Mouse (Mus musculus) kidney, adult 2 months (tissue): ENCODE measurements at regions not wholly inside any gene's neighbourhood (a gene's known extent, or its start where the extent isn't known, plus 50 kb on each side); places are given as distances from the start of the nearest gene placed in this dataset.

Experiments
- DNase-seq: peaks from one replicate; pipeline ENCODE4 v3.0.0; 2021
- H3K27ac ChIP-seq: fragments of 200-500 bp; 2 replicates; pipeline ENCODE4 v1.5.1; 2012; ENCODE audit warnings: low read depth, low read length, control low read depth, inconsistent platforms; ENCODE audit not compliant: insufficient read depth
- H3K27me3 ChIP-seq: fragments of 200-500 bp; replicated peaks from 2 replicates; pipeline ENCODE4 v1.6.1; 2012; ENCODE audit warnings: mild to moderate bottlenecking, moderate library complexity, low read length, inconsistent platforms; ENCODE audit not compliant: control insufficient read depth, insufficient read depth
- H3K36me3 ChIP-seq: fragments of 200-500 bp; 2 replicates; pipeline ENCODE4 v1.6.1; 2012; ENCODE audit warnings: mild to moderate bottlenecking, moderate library complexity, low read length, inconsistent platforms; ENCODE audit not compliant: control insufficient read depth, insufficient read depth
- H3K4me1 ChIP-seq: fragments of 200-500 bp; 2 replicates; pipeline ENCODE4 v1.6.1; 2011; ENCODE audit warnings: low read length; ENCODE audit not compliant: control insufficient read depth, insufficient read depth
- H3K4me3 ChIP-seq: fragments of 200-500 bp; 2 replicates; pipeline ENCODE4 v1.5.1; 2011; ENCODE audit warnings: mild to moderate bottlenecking, low read depth, low read length, control low read depth; ENCODE audit not compliant: insufficient read depth
- CTCF ChIP-seq: fragments of 200-500 bp; conservative IDR thresholded peaks from 2 replicates; pipeline ENCODE4 v1.5.1; 2011; ENCODE audit warnings: low read depth, mild to moderate bottlenecking, control low read depth, low read length, moderate library complexity, mixed read lengths; ENCODE audit not compliant: insufficient read depth, insufficient read length
- POLR2A ChIP-seq: fragments of 200-500 bp; IDR thresholded peaks from one replicate; pipeline ENCODE4 v1.6.1; 2011; ENCODE audit warnings: low read depth, low read length, control low read depth
- WGBS: fragments of 180-500 bp; shearing (Covaris S2); methylation state at CpG from one replicate; pipeline ENCODE4 v1.1.7; 2018; 5-methylcytosine and 5-hydroxymethylcytosine counted together

DNA sequence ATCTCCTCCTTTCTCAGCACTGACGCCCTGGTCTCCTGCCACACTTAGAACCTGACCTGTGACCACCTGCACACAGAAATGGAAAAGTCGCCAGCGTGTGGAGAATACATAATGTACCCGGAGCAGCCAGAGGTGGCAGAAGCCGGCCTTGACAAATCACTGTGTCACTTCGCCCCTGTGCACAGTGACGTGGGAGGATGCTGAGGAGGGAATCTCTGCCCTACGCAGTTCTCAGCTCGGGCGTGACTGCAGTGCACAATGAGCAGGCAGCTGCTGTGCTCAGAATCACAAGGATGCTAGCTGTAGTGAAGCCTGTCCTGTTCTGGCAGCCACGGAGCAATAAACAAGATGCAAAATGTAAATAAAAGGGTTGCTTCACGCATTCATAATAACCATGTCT is 80.2 kb upstream of the Pld5 start:
- Histone ChIP-seq H3K4me3 (no peak overlapping the region), H3K4me1 (no peaks in the 10 kb centered on the region), H3K27ac (no peak overlapping the region), H3K27me3 (no peaks in the 10 kb centered on the region; the same call in 1 of the 2 replicates), H3K36me3 (no peaks in the 10 kb centered on the region)
- TF ChIP-seq CTCF (no peak), POLR2A (no peak)
- WGBS = 33% methylated on average over 12 of the region's 12 CpGs
- DNase-seq = no peak

DNA sequence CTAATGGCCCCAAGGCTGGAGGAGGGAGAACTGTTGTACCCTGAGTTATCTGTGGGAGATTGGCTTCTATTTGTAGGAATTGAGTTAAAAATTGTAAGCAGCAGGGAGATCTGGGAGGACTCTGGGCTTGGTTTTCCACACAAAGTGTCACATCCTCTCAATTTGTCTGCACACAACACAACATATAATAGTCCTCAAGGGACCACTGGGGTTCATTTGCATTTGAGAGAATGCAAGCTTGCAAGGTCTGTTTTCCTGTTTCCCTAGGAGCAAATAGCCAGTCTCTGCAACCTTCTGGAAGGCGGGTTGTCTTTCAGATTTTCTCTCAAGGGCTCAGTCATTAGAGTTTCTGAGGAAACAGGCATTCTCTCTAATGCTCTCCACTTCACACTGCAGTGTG is 79.8 kb upstream of the Pld5 start:
- no peaks in the 10 kb centered on the region; the same call in 1 of the 2 replicates for H3K27me3 ChIP-seq
- 42% methylated on average over 1 of the region's 1 CpGs for WGBS
- no peak for DNase-seq
- H3K27ac ChIP-seq = no peak overlapping the region
- H3K4me1 ChIP-seq = no peaks in the 10 kb centered on the region
- H3K36me3 ChIP-seq = no peaks in the 10 kb centered on the region
- TF ChIP-seq CTCF (no peak), POLR2A (no peak)
- H3K4me3 ChIP-seq = no peak overlapping the region

DNA sequence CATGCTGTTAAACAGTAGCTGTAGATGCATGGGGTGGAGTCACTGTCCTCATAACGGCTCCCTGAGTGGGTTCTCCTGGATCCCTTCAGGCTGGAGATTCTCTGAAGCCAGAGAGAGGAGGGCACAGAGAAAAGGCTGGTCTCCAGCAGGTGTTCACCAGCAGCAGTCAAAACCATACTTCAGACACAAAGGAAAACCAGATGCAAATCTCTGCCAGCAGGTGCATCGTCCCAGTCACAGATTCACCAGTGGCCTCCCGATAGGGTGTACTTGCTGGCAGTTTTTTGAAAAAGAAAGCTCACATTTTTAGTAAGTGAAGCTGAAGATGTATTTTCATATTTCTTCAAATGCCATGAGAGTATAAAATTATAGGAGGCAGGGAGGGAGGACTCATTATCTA is 77.6 kb upstream of the Pld5 start:
- 67% methylated on average over 3 of the region's 3 CpGs for WGBS
- Histone ChIP-seq H3K27ac (no peak overlapping the region), H3K27me3 (no peaks in the 10 kb centered on the region; the same call in 1 of the 2 replicates), H3K4me3 (no peak overlapping the region), H3K36me3 (no peaks in the 10 kb centered on the region), H3K4me1 (no peaks in the 10 kb centered on the region)
- no peak for DNase-seq
- TF ChIP-seq CTCF (no peak), POLR2A (no peak)

DNA sequence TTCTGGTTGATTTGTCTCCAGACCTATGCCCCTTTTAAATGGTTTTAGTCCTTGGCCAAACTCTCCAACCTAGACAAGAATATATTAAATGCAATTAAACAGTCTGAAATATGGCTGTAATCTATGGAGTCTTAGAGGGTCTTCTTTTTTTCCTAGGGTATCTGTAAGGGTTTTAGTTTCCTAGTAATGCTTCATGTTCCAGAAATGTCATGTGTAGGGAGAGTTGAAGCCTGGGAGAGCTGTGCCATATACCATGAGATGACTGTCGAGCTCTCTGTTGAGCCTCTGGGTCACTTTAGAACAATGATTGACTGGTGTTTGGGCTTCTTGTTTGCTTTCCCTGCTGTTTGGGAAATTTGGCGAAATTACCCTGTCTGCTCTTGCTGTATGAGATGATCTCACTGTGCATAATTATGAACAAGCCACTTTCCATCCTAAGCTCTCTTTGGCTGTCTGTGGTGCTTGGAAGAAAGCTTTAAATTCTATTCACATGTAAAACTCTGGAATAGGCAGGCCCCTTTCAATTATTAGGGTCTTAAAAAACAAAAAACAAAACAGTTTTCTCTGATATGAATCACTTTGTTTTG is 74.9 kb upstream of the Pld5 start:
- DNase-seq = no peak
- no peak overlapping the region for H3K27ac ChIP-seq
- WGBS = 43% methylated on average over 2 of the region's 2 CpGs

DNA sequence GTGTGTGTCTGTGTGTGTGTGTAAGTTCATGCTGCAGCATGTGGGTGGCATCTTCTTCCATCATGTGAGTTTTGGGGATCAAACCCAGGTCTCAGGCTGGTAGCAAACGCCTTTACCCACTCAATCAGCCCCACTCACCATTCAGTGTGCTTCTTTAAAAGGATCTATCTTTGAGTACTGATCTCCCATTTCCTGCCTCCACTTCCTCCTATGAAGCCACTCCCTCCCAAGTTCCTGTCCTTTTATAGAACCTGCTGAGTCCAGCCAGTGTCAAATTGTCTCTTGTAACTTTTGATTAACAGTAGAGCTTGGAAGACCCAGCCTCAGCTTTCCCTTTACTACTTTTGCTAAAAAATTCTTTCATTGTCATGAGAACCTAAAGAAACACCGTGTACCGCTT is 73.0 kb upstream of the Pld5 start:
- TF ChIP-seq POLR2A (no peak), CTCF (no peak)

More for the DNA sequence above, 74.9 kb upstream of the Pld5 start:
- Histone ChIP-seq H3K27me3 (no peaks in the 10 kb centered on the region; the same call in 1 of the 2 replicates), H3K36me3 (no peaks in the 10 kb centered on the region), H3K4me3 (no peak overlapping the region), H3K4me1 (no peaks in the 10 kb centered on the region)
- TF ChIP-seq CTCF (no peak), POLR2A (no peak)

DNA sequence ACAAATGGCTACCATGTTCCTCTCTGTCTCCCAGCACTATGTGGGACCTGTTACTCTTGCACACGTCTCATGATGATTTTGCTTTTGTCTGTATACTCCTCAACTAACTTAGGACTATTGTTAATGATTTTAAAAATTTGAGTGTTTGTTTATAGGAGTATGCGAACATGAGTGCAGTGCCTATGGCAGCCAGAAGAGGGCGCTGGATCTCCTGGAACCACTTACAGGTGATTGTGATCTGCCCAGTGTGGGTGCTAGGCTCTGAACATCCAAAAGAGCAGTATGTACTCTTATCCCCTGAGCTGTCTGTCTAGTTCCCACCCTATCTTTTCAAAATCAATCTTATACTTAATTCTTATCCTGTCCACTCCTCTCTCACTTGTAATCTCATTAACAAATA is 56.2 kb upstream of the Pld5 start:
- no peak overlapping the region for H3K27ac ChIP-seq
- H3K36me3 ChIP-seq = no peaks in the 10 kb centered on the region
- no peaks in the 10 kb centered on the region for H3K27me3 ChIP-seq
- H3K4me3 ChIP-seq = no peak overlapping the region
- H3K4me1 ChIP-seq = no peaks in the 10 kb centered on the region
- 76% methylated on average over 3 of the region's 3 CpGs for WGBS
- TF ChIP-seq POLR2A (no peak), CTCF (no peak)
- DNase-seq = no peak

More for the DNA sequence above, 73.0 kb upstream of the Pld5 start:
- WGBS = 77% methylated on average over 3 of the region's 3 CpGs
- Histone ChIP-seq H3K27ac (no peak overlapping the region), H3K4me1 (no peaks in the 10 kb centered on the region), H3K4me3 (no peak overlapping the region), H3K27me3 (no peaks in the 10 kb centered on the region), H3K36me3 (no peaks in the 10 kb centered on the region)
- DNase-seq = no peak
